ENCODE assay signal across 25 mouse cellular contexts in the genomic region with DNA sequence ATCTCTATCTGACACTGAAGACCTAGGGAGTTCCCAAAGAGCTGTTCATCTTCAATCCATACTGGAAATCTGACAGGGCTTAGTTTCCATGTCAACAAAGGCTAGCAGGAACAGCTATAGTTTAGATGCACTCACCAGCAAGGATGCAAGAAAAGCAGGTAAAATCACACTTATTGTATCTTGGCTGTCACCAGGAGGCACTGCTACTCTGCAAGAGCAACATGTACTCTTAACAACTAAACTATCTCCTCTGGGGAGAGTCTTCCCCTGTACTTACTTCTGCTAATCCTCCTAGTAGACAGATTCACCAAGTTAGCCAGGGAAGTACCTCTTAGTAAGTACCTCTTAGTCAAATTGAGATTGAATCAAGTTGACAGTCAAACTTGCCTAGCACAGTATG. TPM values are rescaled to one million over a fixed set of nuclear protein-coding genes. Genes with fewer than 3 reads are reported as not detected.
DNase-seq lines count a peak whose midpoint lies in the region; ATAC-seq and TF ChIP-seq lines count a peak whose summit lies in the region.
"Had no signal": no experiment of that assay in that cellular context is flagged by ENCODE, and none has a peak within 500 bp of the region (broad histone marks: within the 10 kb centered on the region; RNA-seq: fewer than 3 reads in every experiment).

No protein-coding gene starts in this region.

- no peak overlapping the region for H3K4me2 ChIP-seq in liver, embryonic 14.5 days (ENCODE audit: low read depth)
- H3K4me2 ChIP-seq in liver, embryonic 12.5 days: no peak overlapping the region
- H3K4me2 ChIP-seq: embryonic facial prominence, embryonic 13.5 days; heart, embryonic 12.5 days; midbrain, embryonic 12.5 days had no signal

- DNase-seq in liver, embryonic 14.5 days (ENCODE audit: low read depth in 3 of 3, low spot score in 3 of 3): peak in 1 of 3 experiments; percentile 61
- peak; percentile 73 for DNase-seq in ES-CJ7 (ENCODE audit: low read depth, low spot score)
- peak; percentile 67 for DNase-seq in c-Kit-negative CD71-positive TER-119-positive erythroid progenitor cells, embryonic 14.5 days (ENCODE audit: low read depth, low spot score)
- no peak for DNase-seq in urinary bladder, postnatal 14 days (ENCODE audit: low spot score)
- DNase-seq in kidney, adult 2 months: no peak
- DNase-seq: cerebellum, adult 2 months; forebrain, postnatal 0 days; layer of hippocampus, postnatal 36 days; lung, adult 2 months; lung, postnatal 36 days had no signal

- H3K27me3 ChIP-seq in liver, embryonic 14.5 days (ENCODE audit: control insufficient read depth, insufficient read depth, low read length): no peaks in the 10 kb centered on the region
- H3K27me3 ChIP-seq in liver, embryonic 12.5 days (replicated peaks): no peaks in the 10 kb centered on the region
- H3K27me3 ChIP-seq in kidney, adult 2 months (replicated peaks; ENCODE audit: control insufficient read depth, insufficient read depth, low read length): no peaks in the 10 kb centered on the region
- H3K27me3 ChIP-seq: embryonic facial prominence, embryonic 13.5 days; heart, embryonic 12.5 days; midbrain, embryonic 12.5 days; Patski had no signal

- H3K9me3 ChIP-seq in liver, embryonic 14.5 days (ENCODE audit: control insufficient read depth, low read length): no peaks in the 10 kb centered on the region
- H3K9me3 ChIP-seq in liver, embryonic 12.5 days (replicated peaks): no peaks in the 10 kb centered on the region
- H3K9me3 ChIP-seq: embryonic facial prominence, embryonic 13.5 days; heart, embryonic 12.5 days; limb, embryonic 10.5 days; midbrain, embryonic 12.5 days had no signal

- no peak overlapping the region for H3K4me3 ChIP-seq in liver, embryonic 14.5 days (ENCODE audit: insufficient read depth in 1 of 2, low read depth in 2 of 2, low read length in 2 of 2)
- H3K4me3 ChIP-seq in liver, embryonic 12.5 days: no peak overlapping the region
- no peak overlapping the region for H3K4me3 ChIP-seq in kidney, adult 2 months (ENCODE audit: insufficient read depth, low read depth, low read length)
- H3K4me3 ChIP-seq: embryonic facial prominence, embryonic 13.5 days; heart, embryonic 12.5 days; limb, embryonic 10.5 days; midbrain, embryonic 12.5 days; myocyte had no signal

- peaks cover 15 to 18% of the 10 kb centered on the region in 2 experiments for H3K4me1 ChIP-seq in liver, embryonic 14.5 days (replicated peaks; ENCODE audit: control insufficient read depth in 2 of 2, insufficient read depth in 2 of 2, low read length in 1 of 2)
- peaks cover 27% of the 10 kb centered on the region for H3K4me1 ChIP-seq in liver, embryonic 12.5 days
- H3K4me1 ChIP-seq in kidney, adult 2 months (ENCODE audit: control insufficient read depth, insufficient read depth, low read length): no peaks in the 10 kb centered on the region
- H3K4me1 ChIP-seq: embryonic facial prominence, embryonic 13.5 days; limb, embryonic 10.5 days had no signal

- ATAC-seq in liver, embryonic 14.5 days (ENCODE audit: insufficient read depth): no peak
- ATAC-seq in liver, embryonic 12.5 days: no peak
- peak; percentile 29; the same call in 1 of the 2 replicates for ATAC-seq in megakaryocyte progenitor cell, adult 5-6 weeks (replicated peaks; ENCODE audit: poor library complexity)
- ATAC-seq: forebrain, postnatal 0 days; Patski had no signal

- peaks cover under 1% of the 10 kb centered on the region for H3K36me3 ChIP-seq in liver, embryonic 14.5 days (replicated peaks; ENCODE audit: control insufficient read depth, insufficient read depth, low read depth)
- H3K36me3 ChIP-seq in liver, embryonic 12.5 days: peaks cover under 1% of the 10 kb centered on the region
- no peaks in the 10 kb centered on the region for H3K36me3 ChIP-seq in kidney, adult 2 months (ENCODE audit: control insufficient read depth, insufficient read depth, low read length)
- H3K36me3 ChIP-seq: embryonic facial prominence, embryonic 13.5 days; heart, embryonic 12.5 days; limb, embryonic 10.5 days; midbrain, embryonic 12.5 days had no signal

- TF ChIP-seq EP300 in liver, embryonic 14.5 days (IDR thresholded peaks at IDR 0.05; ENCODE audit: low read depth): no peak

- no peak overlapping the region; the same call in 1 of the 2 replicates for H3K27ac ChIP-seq in liver, embryonic 14.5 days
- H3K27ac ChIP-seq in liver, embryonic 12.5 days: no peak overlapping the region
- H3K27ac ChIP-seq in kidney, adult 2 months (ENCODE audit: insufficient read depth, low read depth, low read length): no peak overlapping the region
- H3K27ac ChIP-seq: embryonic facial prominence, embryonic 13.5 days; limb, embryonic 10.5 days; midbrain, embryonic 12.5 days had no signal

- H3K9ac ChIP-seq in liver, embryonic 14.5 days (replicated peaks): no peak overlapping the region
- H3K9ac ChIP-seq in liver, embryonic 12.5 days: no peak overlapping the region
- H3K9ac ChIP-seq: embryonic facial prominence, embryonic 13.5 days; forebrain, postnatal 0 days; heart, embryonic 12.5 days; midbrain, embryonic 12.5 days had no signal

- no peak for TF ChIP-seq POLR2A in kidney, adult 2 months (IDR thresholded peaks at IDR 0.05; ENCODE audit: low read depth, low read length)

- TF ChIP-seq CTCF in liver, embryonic 14.5 days (IDR thresholded peaks at IDR 0.05; ENCODE audit: low read depth): peak; percentile 56
- TF ChIP-seq CTCF in kidney, adult 2 months (conservative IDR thresholded peaks at IDR 0.05; ENCODE audit: insufficient read depth, insufficient read length, low read depth, low read length): no peak

RNA-seq across cellular contexts. Expression of gene Spta1, which starts 3.6 kb away (rescaled TPM):
- 23.1 and 38.7 TPM in 2 replicates for polyA plus RNA-seq in liver, embryonic 14.5 days (2012; rRNA removed)
- 45.0 and 49.1 TPM in 2 replicates for polyA plus RNA-seq in liver, embryonic 14.5 days (2014; fragmentation: Nextera tagmentation; extraction: Ambion mirVana)
- 46.8 and 50.0 TPM in 2 replicates for polyA plus RNA-seq in liver, embryonic 12.5 days (2016; fragmentation: Nextera tagmentation; extraction: Ambion mirVana)
- 1.3 and 4.1 TPM in 2 replicates for total RNA-seq in megakaryocyte progenitor cell, adult 5-6 weeks (2015)
- 5.9 and 9.9 TPM in 2 replicates for total RNA-seq in megakaryocyte progenitor cell, adult 5-6 weeks (2017)
- 0.01 and 0.02 TPM in 2 replicates for polyA plus RNA-seq in kidney, adult 2 months (2012; rRNA removed)
- polyA plus RNA-seq: cortical plate, adult 2 months; Patski had no signal

RNA-seq across cellular contexts. Expression of gene Olfr420, which starts 13.6 kb away (rescaled TPM):
- not detected in 2 replicates for polyA plus RNA-seq in liver, embryonic 14.5 days (2012; rRNA removed)
- 0.30 and 1.1 TPM in 2 replicates for polyA plus RNA-seq in liver, embryonic 14.5 days (2014; fragmentation: Nextera tagmentation; extraction: Ambion mirVana)
- 0.61 and 0.62 TPM in 2 replicates for polyA plus RNA-seq in liver, embryonic 12.5 days (2016; fragmentation: Nextera tagmentation; extraction: Ambion mirVana)
- total RNA-seq in megakaryocyte progenitor cell, adult 5-6 weeks (2015): not detected in 2 replicates
- not detected in 2 replicates for total RNA-seq in megakaryocyte progenitor cell, adult 5-6 weeks (2017)
- polyA plus RNA-seq in kidney, adult 2 months (2012; rRNA removed): not detected in 2 replicates
- total RNA-seq: forebrain, postnatal 0 days; gastrocnemius, adult 18-20 months; granulocyte monocyte progenitor cell, adult 5-6 weeks; hematopoietic stem cell, adult 5-6 weeks; layer of hippocampus, postnatal 36 days; neutrophil, adult 5-6 weeks had no signal
- polyA plus RNA-seq: cerebellum, adult 2 months; cortical plate, adult 2 months; embryonic facial prominence, embryonic 13.5 days; forebrain, postnatal 0 days; heart, embryonic 12.5 days; kidney, embryonic 14.5 days; limb, embryonic 10.5 days; lung, adult 2 months; midbrain, embryonic 12.5 days; myocyte; Patski; urinary bladder, adult 2 months had no signal

RNA-seq across cellular contexts. Expression of gene Olfr424, which starts 37.7 kb away (rescaled TPM):
- polyA plus RNA-seq in liver, embryonic 14.5 days (2012; rRNA removed): not detected in 2 replicates
- polyA plus RNA-seq in liver, embryonic 14.5 days (2014; fragmentation: Nextera tagmentation; extraction: Ambion mirVana): not detected in 2 replicates
- not detected in 2 replicates for polyA plus RNA-seq in liver, embryonic 12.5 days (2016; fragmentation: Nextera tagmentation; extraction: Ambion mirVana)
- not detected in 2 replicates for total RNA-seq in megakaryocyte progenitor cell, adult 5-6 weeks (2015)
- total RNA-seq in megakaryocyte progenitor cell, adult 5-6 weeks (2017): not detected in 2 replicates
- not detected in 2 replicates for polyA plus RNA-seq in kidney, adult 2 months (2012; rRNA removed)
- total RNA-seq: forebrain, postnatal 0 days; gastrocnemius, adult 18-20 months; granulocyte monocyte progenitor cell, adult 5-6 weeks; hematopoietic stem cell, adult 5-6 weeks; layer of hippocampus, postnatal 36 days; neutrophil, adult 5-6 weeks had no signal
- polyA plus RNA-seq: cerebellum, adult 2 months; cortical plate, adult 2 months; embryonic facial prominence, embryonic 13.5 days; forebrain, postnatal 0 days; heart, embryonic 12.5 days; kidney, embryonic 14.5 days; limb, embryonic 10.5 days; lung, adult 2 months; midbrain, embryonic 12.5 days; myocyte; Patski; urinary bladder, adult 2 months had no signal

RNA-seq across cellular contexts. Expression of gene Olfr231, which starts 48.1 kb away (rescaled TPM):
- not detected in 2 replicates for polyA plus RNA-seq in liver, embryonic 14.5 days (2012; rRNA removed)
- not detected in 2 replicates for polyA plus RNA-seq in liver, embryonic 14.5 days (2014; fragmentation: Nextera tagmentation; extraction: Ambion mirVana)
- polyA plus RNA-seq in liver, embryonic 12.5 days (2016; fragmentation: Nextera tagmentation; extraction: Ambion mirVana): not detected in 2 replicates
- total RNA-seq in megakaryocyte progenitor cell, adult 5-6 weeks (2015): not detected in 2 replicates
- not detected in 2 replicates for total RNA-seq in megakaryocyte progenitor cell, adult 5-6 weeks (2017)
- not detected in 2 replicates for polyA plus RNA-seq in kidney, adult 2 months (2012; rRNA removed)
- total RNA-seq: forebrain, postnatal 0 days; gastrocnemius, adult 18-20 months; granulocyte monocyte progenitor cell, adult 5-6 weeks; hematopoietic stem cell, adult 5-6 weeks; layer of hippocampus, postnatal 36 days; neutrophil, adult 5-6 weeks had no signal
- polyA plus RNA-seq: cerebellum, adult 2 months; cortical plate, adult 2 months; forebrain, postnatal 0 days; heart, embryonic 12.5 days; kidney, embryonic 14.5 days; limb, embryonic 10.5 days; lung, adult 2 months; midbrain, embryonic 12.5 days; myocyte; Patski; urinary bladder, adult 2 months had no signal

Comparison
In these comparisons a context has a peak if more than half of its experiments do, and no peak if none do; other contexts are left out.
1. DNase-seq: peak in ES-CJ7 (single experiment) and c-Kit-negative CD71-positive TER-119-positive erythroid progenitor cells, embryonic 14.5 days (single experiment); none in urinary bladder, postnatal 14 days (single experiment) and kidney, adult 2 months (single experiment).
2. RNA of gene Spta1, which starts 3.6 kb away (polyA plus RNA-seq): 46.8 to 50.0 TPM in liver, embryonic 12.5 days and 23.1 to 49.1 TPM in liver, embryonic 14.5 days; 0.01 to 0.02 TPM in kidney, adult 2 months; every median in the first group is over 10 times any median in the second.